Mouse (Mus musculus): ENCODE measurements around the gene Dgkz. TPM values are rescaled to one million over a fixed set of nuclear protein-coding genes. Genes with fewer than 3 reads are reported as not detected.

Dgkz gene
- 43.6 and 52.7 TPM in 2 replicates for polyA plus RNA-seq (2012; rRNA removed)

GRCm38 (mm10) chr2:91975581-91976541 is at the start of gene Dgkz:
Dgkz (minus strand) TSS chr2:91975864.

GRCm38 (mm10) chr2:92024274-92024672 is 48.6 kb upstream of the Dgkz start, which contains the start of gene Creb3l1:
Creb3l1 (minus strand) TSS chr2:92024502.

GRCm38 (mm10) chr2:91945483-91945882 is 30.2 kb downstream of the Dgkz start, which contains the start of gene Gm9821:
Gm9821 (plus strand) TSS chr2:91945703.

GRCm38 (mm10) chr2:91932160-91932711 is 43.4 kb downstream of the Dgkz start, which contains the start of gene Mdk:
Mdk (minus strand) TSS chr2:91932297.

GRCm38 (mm10) chr2:91926949-91927348 is 48.7 kb downstream of the Dgkz start, which contains the start of gene Chrm4:
Chrm4 (plus strand) TSS chr2:91927249.

Other genes starting within 250 kb of the Dgkz start
- 3.7 and 4.3 TPM in 2 replicates for gene Ambra1, start 245.7 kb downstream of the Dgkz start, polyA plus RNA-seq (2012; rRNA removed)
- 0.03 TPM in 1 of 2 replicates, not detected in the other for gene Chrm4, start 48.6 kb downstream of the Dgkz start, polyA plus RNA-seq (2012; rRNA removed)
- 9.1 and 10.8 TPM in 2 replicates for gene Mdk, start 43.6 kb downstream of the Dgkz start, polyA plus RNA-seq (2012; rRNA removed)
- gene Gm9821, start 30.2 kb downstream of the Dgkz start, polyA plus RNA-seq (2012; rRNA removed): 0.02 TPM in 1 of 2 replicates, not detected in the other
- gene Creb3l1, start 48.6 kb upstream of the Dgkz start, polyA plus RNA-seq (2012; rRNA removed): 0.47 and 0.53 TPM in 2 replicates
- gene Phf21a, start 117.3 kb upstream of the Dgkz start, polyA plus RNA-seq (2012; rRNA removed): 7.8 and 10.2 TPM in 2 replicates

Data from liver, embryonic 18 days (tissue).